Mouse (Mus musculus) MEL (cell line): ENCODE data around the gene Pdzd2.

Source experiments
- POLR2AphosphoS5 ChIP-seq: IDR thresholded peaks from 2 replicates; pipeline ENCODE4 v1.6.1; 2012; ENCODE audit warnings: low read depth, borderline replicate concordance, mild to moderate bottlenecking, inconsistent platforms, low read length, moderate library complexity, mixed read lengths
- TBP ChIP-seq: IDR thresholded peaks from 2 replicates; pipeline ENCODE4 v1.8.0; 2011; ENCODE audit warnings: low read depth, low read length, improper control_type of control experiment

GRCm38 (mm10) chr15:12566637-12567440 lies 172.9 kb downstream of the Pdzd2 start:
- TF ChIP-seq POLR2AphosphoS5 (no peak), TBP (no peak)
